Mouse (Mus musculus) gastrocnemius, adult 18-20 months (tissue): ENCODE measurements around the gene Arvcf. TPM values are rescaled to one million over a fixed set of nuclear protein-coding genes. Genes with fewer than 3 reads are reported as not detected.

Experiments used
- DNase-seq: peaks from one replicate; pipeline ENCODE4 v3.0.0; 2021; ENCODE audit warnings: low spot score
- total RNA-seq, 2 experiments: library from RNA; stranded (reverse); gene quantifications; 2 replicates each; pipeline ENCODE4 v1.2.3; 2021

Gene Arvcf
- total RNA-seq, 2 experiments from 2014 or later = 7.7 to 8.4 TPM

DNA sequence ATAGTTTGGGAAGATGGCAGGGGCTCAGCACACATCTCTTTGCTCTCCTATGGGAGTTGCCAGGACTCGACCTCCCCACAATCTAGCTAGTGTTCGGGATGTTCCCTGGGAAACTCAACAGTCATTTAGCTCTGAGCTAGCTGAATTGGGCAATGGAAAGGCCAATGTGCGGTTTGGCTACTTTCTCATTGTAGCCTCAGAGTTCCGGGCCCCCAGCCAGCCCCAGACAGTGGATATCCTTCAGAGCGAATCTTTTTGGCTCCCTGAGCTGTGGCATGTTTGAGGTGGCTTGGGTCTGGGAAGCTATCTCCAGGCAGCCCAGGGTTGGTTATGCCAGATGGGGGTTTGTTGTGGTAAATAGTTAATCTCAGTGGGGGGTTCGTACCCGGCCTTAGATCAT lies 38.5 kb downstream of the Arvcf start:
- DNase-seq = peak; percentile 65

DNA sequence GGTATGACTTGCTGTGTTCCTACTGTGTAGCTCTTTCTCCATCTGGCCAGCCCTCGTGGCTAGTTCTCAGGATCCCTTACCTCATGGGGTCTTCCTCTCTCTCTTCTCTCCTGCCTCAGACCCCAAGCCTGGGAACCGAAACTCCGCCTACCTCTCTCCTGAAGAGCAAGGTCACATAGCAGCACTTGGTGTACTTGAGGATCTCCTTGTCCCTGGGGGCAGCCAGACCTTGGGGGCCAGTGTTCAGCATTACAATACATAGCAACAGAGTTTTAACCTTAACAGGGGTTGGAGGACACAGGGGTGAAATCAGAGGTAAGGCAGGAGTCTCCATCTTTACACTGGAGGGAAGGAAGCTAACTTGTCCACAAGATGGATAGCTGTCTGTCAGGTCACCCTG lies 39.0 kb downstream of the Arvcf start:
- no peak for DNase-seq

DNA sequence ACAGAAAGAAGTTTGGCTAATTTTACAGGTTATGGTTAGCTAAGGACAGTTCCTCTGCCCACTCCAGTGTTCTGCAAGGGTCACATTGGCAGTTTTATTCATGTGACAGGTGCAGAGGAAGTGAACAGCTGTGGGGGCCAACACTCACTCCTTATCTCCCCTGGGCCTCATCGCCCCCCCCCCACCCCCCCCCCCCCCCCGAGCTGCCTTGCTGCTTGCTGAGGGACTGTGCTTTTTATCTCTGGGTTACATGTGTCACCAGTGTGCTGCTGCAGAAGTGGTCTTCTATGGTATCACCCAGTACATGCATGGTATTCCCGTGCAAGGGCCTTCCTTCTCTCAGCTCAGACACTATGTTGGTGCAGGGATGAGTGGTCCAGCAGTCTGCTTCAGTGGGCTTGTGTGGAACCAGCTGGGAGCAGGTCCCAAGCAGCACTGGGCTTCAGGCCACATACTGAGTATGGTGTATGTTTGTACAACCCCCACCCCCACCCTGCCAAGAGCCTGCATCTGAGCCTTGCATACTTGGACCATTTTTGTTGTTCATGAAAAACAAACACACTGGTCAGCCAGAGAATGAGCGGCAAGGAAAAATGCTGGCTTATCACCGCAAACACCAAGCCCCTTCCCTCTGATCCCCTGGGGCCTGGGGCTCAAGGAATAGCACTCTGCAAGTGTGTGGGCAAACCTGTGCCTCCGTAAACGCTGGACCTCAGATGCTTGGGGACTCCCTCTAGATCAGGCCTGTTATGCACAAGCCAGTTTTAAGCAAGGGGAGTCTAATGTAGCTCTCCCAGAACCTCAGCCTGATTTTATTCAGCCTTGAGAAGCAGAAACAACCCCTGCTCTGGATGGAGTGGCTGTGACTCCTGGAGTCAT lies 40.0 kb downstream of the Arvcf start:
- no peak for DNase-seq

DNA sequence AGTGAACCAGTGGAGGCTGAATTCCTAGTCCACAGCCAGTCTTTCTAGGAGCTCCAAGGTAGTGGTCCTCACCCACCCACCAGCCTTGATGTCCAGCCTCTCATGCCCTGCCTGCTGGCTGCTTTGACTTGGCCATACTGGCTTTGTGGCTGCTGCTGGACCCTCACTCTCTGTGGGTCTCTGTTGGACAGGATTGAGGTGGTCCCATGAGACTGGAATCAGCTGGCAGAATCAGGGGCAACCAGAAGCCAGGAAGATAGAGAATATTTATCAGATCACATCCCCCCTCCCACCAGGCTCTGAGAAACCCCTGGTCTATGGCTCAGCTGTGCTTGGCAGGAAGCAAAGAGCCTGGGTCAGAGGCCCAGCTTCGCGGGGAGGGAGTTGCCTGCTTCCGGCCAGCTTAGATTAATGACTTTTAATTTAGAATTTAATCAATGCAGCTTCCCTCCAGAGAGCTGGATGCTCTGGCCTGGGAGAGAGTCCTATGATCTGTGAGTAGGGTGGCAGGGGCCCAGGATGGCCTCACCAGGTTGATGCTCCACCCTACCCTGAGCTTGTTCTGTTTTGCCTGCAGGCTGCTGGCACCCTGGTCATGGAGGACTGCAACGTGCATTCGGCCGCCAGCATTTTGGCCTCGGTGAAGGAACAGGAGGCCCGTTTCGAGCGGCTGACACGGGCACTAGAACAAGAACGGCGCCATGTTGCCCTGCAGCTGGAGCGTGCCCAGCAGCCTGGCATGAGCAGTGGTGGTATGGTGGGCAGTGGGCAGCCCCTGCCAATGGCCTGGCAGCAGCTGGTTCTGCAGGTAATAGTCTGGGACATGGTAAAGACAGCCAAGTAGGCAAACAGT lies 40.8 kb downstream of the Arvcf start:
- no peak for DNase-seq

DNA sequence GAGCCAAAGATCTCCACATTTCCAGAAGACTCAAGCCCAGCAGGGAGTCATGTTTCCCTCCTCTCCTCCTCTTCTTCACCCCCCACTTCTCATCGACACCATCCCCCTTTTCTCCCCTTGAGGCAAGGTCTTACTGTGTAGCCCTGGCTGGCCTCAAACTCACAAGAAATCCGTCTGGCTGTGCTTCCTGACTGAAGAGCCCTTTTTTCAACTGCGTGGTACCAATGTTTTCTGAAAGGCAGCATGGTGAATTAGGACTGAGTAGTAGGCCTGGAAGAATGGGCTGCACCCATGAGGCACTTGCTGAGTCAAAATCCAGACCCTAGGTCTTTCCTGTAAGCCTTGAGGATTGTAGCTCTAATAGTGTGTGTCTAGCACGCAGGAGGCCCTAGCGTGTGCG lies 42.4 kb downstream of the Arvcf start:
- no peak for DNase-seq

DNA sequence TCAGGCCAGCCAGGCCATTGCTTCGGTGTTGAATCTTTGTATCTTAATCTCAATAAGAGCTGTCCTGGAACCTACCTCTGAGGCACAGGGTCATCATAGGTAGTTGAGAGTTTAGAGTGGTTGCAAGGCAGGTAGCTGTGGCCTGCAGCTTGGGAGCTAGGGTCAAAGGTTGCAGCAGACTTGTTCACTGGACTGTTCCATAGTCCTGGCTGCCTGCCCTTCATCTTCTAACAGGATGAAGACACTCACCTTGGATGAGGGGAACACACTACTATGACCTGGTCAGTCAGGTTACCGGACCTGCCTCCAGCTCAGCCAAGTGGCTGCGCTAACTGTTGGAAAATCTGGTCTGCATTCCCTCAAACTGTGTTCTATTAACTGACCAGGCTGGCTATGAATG lies 43.1 kb downstream of the Arvcf start:
- no peak for DNase-seq

DNA sequence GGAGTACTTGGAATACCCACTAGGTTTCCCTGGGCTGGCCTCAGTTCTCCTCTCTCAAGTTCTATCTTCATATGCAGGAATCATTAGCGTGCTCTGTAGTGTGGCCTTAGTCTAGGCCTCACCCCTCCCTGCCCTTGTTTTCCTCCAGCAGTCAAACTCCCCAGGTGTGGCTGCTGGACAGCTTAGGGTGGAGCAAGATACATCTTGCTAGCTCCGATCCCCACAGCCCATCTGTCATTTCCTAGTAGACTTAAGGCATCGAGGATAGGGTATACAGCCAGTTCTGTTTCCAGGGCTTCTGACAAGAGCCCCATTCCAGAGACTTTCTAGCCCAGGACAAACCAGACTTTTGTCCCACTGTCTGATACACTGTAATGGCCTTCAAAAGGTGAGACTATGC lies 43.7 kb downstream of the Arvcf start:
- no peak for DNase-seq

DNA sequence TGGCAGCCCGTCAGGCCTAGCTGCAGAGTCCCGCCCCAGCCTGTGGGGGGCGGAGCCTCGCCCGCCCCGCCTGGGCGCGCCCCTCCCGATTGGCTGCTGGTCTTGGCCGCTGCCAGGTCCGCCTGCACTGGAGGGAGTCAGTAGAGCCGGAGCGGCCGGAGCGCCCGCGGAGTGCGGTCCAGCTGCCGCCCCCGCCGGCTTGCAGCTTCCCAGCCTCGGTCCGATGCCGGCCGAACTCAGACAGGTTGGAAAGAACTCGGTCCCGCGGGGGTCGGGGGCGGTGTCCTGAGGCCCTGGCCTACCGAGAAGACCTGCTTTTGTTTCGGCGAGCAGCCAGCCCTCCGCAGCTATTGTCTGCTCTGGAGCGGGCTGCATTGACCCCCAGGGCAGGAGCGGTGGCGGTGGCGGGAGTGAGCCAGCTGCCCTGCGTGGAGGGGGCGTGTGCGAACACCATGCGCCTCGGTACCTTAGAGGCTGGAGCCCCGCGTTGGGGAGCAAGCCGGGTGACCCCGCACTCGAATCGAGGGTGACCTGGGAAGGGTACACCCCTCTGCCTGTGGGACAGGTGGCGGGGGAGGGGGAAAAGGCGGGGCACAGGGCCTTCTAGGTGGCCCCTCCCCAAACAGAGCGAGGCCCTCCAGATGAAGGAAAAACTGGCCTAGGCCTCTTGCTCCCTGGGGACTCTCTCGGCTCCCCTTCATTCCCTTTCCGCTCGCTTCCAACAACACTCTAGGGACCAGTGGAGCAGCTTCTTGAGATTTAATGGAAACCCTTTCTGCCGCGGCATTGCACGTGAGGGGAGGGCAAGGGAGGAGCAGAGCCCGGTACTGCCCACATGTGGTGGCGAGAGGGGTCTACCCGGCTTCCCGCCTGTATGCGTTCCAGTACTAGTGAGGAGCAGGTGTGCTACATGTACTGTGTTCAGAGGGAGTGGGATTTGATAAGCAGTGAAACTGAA lies 44.8 kb downstream of the Arvcf start:
- peak; percentile 87 for DNase-seq

DNA sequence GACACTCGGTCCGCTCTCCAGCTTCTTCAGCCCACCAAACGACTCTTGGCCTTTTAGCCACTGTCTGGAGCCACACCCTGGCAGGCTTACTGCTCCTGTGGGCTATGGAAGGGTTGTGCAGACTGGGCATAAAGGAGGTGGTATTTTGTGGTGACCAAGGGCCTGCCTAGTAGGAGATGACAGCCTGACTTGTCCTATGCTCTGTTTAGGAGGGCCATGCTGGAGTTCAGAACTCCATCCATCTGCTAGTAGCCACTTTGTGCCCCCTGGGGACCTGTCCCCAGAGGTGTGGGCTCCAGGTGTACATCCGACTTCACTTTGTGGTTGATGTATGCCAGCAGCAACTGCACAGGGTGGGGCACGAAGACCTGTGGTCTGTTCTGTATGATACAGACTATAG lies 45.6 kb downstream of the Arvcf start:
- no peak for DNase-seq

DNA sequence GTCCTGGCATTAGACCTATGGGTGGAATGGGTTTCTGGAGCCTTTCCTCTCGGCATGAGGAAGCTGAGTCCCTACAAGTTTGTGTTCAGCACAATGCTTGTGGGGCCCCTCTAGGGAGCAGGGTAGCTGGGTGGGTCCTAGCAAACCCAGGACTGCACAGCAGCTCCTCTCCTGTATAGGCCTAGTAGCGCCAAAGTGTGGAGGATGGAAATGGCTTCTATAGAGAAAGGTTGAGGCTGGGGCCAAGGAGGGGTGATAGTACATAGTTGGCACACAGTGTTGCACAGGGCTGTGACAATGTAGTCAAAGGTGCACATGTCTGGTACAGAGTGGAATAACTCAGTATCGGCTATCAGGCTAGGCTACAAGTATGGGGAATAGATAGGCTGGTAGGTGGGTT lies 46.1 kb downstream of the Arvcf start:
- DNase-seq = no peak

DNA sequence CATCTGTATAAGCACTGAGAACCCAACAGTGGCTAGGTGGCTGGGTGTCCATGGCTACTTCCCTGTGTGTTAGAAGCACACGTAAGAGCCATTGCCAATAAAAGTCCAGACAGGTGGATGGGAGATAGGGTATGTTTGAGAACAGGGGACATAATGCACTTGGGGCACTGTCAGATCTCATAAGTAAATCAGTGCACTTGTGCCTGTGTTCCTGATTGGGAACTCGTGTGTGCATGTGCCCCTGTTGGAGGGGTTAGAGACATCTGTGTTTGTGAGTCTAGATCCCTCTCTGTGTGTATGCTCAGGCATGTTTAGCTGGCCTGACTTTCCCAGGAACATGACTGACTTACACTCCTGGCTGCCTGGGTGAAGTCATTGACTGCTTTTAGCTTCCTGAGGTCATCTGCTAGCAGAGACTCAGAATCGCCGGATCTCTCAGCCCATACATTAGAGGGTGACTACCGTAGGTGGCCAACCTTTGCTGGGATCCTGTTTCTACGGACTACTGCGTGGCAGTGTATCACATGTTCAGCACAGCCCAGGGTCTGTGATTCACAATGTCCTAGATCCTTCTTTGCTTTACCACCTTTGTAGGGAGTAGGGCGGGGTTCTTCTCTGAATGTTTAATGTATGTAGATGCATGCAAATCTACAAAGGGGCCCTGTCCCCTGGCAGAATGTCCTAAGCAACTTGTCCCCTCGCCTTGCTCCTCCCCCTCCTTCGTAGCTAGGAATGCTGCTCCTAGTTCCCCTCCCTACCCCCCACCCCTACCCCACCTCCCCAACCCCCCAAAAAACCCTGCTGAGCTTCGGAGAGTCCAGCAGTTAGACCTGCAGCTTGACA lies 47.0 kb downstream of the Arvcf start:
- DNase-seq = peak; percentile 78

DNA sequence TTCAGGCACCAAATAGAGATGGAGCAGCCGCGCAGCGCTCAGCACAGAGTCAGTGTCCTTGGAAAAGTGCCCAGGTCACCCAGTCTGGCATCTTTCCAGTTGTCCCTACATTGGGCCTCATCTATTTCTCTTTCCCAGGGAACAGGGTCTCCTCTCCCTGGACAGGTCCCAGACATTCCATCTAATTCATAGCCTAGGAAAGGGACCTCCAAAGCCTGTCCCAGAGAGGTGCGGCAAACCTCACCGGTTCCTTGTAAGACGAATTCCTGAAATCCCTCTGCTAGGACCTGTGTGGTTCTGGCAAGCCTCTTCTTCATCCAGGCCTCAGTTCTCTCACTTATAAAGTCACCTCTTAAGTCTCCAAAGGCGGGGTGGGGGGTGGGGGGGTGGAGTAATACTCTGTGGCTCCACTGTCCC lies 47.6 kb downstream of the Arvcf start:
- peak; percentile 63 for DNase-seq

DNA sequence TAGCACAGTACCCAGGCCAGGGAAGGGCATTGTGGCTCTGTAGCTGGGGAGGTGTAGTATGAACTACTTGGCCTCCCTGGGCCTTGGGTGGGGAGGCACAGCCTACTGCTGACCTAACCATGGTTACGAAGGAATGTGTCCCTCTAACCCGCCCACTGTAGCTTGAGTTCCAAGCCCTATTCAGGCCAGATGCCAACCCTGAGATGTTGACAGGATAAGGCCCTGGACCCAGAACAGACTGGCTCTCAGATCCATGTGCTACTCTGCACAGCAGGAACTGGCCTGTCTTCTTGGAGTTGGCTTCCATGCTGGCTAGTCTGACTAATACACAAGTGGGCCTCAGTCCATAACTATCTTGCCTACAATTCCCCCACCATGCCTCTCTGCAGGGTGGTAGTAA lies 48.2 kb downstream of the Arvcf start:
- peak; percentile 84 for DNase-seq

DNA sequence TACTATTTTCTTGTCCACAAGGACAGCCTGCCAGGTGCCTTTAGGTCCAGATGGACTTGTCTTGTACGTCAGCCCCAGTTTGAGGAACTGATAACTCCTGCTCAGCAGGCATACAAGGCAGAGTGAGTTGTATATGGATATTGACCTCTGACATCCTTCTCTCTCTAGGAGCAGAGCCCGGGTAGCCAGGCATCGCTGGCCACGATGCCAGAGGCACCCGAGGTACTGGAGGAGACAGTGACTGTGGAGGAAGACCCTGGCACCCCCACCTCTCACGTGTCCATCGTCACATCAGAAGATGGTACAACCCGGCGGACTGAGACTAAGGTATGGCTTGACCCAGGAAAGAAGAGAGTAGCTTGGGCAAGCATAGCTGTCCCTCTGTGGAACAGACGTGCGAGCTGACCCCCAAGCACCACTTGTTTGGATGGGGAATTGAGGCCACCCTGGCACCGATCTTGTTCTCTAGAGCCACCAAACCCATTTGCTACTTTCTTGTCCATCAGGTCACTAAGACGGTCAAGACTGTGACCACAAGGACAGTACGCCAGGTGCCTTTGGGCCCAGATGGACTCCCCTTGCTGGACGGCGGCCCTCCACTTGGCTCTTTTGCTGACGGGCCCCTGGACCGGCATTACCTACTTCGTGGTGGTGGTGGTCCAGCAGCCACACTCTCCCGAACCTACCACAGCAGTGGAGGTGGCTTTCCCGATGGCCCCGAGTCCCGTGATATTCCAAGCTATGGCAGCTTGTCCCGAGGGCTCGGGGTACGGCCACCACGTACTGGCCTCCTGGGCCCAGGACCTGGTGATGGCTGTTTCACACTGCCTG lies 49.0 kb downstream of the Arvcf start:
- no peak for DNase-seq

DNA sequence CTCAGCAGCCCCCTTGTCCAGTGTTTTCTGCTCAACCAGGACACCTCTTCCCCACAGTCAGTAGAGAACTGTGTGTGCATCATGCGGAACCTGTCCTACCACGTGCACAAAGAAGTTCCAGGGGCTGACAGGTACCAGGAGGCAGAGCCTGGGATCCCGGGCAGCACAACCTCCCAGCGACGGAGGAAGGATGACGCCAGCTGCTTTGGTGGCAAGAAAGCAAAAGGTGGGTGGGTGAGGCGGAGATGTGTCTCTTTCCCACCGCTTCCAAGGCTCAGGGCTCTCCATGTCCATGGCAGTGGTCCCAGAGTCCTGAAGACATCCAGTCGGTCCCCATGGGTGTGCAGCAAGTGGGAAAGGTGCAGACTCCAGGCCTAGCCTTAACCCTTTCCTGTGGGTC lies 52.0 kb downstream of the Arvcf start:
- DNase-seq = no peak

DNA sequence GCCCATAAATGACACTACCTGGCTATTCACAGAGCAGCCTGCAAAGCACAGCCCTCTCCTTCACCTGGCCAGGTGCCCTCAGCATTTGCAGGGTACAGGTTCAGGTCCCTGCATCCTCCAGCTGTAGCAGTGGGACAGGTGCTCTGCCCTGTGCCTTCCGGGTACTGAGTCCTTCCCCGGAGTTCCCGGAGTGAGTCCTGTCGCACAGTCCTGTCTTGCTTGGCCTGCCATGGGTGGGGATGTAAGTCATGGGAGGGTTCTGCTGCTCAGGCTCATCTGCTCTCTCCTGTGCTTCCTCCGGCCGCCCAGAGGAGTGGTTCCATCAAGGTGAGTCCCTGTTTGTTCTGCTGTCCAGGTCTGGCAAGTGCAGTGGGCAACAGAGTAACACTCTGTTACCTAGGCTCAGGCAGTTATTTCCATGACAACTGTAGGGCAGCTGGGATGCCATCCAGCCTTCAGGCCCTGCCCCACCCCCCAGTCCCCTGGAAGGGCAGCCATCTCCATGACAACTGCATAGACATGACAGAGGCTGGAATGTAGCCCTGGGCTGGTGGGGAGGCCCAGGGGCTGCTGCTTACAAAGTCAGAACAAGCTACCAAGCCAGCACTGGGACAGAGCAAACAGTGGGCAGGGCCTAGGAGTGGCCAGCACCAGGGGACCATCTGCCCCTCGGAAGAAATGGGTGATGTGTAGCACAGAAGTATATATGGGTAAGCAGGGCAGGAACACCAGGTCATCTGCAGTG lies 52.7 kb downstream of the Arvcf start:
- DNase-seq = no peak

DNA sequence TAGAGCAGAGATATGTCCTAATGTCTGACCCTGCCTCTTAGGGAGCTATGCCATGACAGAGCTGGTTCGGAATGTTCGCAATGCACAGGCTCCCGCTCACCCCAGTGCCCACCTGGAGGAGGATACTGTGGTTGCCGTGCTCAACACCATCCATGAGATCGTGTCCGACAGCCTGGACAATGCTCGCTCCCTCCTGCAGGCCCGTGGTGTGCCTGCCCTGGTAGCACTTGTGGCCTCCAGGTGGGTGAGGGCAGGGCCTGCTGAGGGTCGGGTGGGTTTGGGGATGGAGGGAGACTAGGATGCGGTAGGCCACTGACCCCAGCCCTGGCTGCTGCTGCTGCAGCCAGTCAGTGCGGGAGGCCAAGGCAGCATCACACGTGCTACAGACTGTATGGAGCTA lies 55.3 kb downstream of the Arvcf start:
- DNase-seq = no peak

DNA sequence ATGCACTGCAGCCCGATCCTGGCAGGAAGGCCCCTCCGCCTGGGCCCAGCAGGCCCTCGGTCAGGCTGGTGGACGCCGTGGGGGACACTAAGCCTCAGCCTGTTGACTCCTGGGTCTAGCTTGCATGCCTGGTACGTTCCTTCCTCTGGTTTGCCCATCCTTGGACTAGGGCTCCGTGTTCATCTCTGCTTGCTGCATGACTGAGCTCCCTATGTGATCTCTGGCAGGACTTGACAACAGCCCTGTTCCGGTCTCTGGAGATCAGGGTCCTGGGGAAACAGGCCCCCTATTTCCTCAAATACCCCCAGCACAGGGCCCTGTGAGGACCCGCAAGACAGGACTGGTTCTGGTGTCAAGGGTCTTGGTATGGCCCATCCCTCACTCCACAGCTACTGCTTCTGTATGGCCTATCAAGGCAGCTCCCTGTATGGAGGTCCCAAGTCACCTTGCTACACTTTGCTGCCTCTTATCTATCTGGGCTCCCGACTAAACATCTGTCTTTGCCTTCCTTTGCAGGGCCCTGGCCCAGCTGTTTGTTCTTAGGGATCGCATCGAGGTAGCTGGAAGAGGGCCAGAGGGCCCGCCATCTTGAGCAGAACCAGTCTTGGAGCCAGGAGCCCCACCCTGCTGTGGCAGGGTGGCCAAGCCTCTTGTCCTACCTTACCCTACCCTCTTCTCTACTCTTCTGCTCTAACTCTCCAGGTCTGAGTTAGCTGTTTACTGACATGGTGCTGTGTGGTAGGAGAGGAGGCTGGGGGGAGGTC lies 57.3 kb downstream of the Arvcf start:
- no peak for DNase-seq
